Mouse (Mus musculus): ENCODE results near the gene Galc. TPM values are rescaled to one million over a fixed set of nuclear protein-coding genes. Genes with fewer than 3 reads are reported as not detected.
A peak's percentile ranks its signal among the peaks of the same experiment; 100 is the strongest.

Galc gene
- polyA plus RNA-seq (2012; ENCODE audit: insufficient read depth, low replicate concordance), result 0.93 and 2.9 TPM in 2 replicates

- Histone ChIP-seq H3K4me3 (replicated peaks) (peak within 1 kb of the TSS; percentile 98), H3K36me3 (replicated peaks; ENCODE audit: low read length) (peaks cover 5% of the 10 kb centered on the region), H3K27me3 (replicated peaks) (no peaks in the 10 kb centered on the region), H3K4me1 (peaks cover 33% of the 10 kb centered on the region), H3K9me3 (no peaks in the 10 kb centered on the region)
- no peak for TF ChIP-seq GATA1 (IDR thresholded peaks at IDR 0.05; ENCODE audit: borderline replicate concordance, low read length)
- no peak for TF ChIP-seq FLI1 (IDR thresholded peaks at IDR 0.05; ENCODE audit: low read length)
Measured at GRCm38 (mm10) chr12:98258845-98259517, at the start of gene Galc. Gene Galc (minus strand): TSS chr12:98259459.

GRCm38 (mm10) chr12:98307179-98307915, 48.1 kb upstream of the Galc start:
- no peaks in the 10 kb centered on the region for H3K36me3 ChIP-seq (replicated peaks; ENCODE audit: low read length)
- H3K9me3 ChIP-seq, result no peaks in the 10 kb centered on the region
- H3K4me3 ChIP-seq (replicated peaks), result no peak overlapping the region
- TF ChIP-seq FLI1 (IDR thresholded peaks at IDR 0.05; ENCODE audit: low read length) (no peak), GATA1 (IDR thresholded peaks at IDR 0.05; ENCODE audit: borderline replicate concordance, low read length) (no peak)
- no peaks in the 10 kb centered on the region for H3K4me1 ChIP-seq
- H3K27me3 ChIP-seq (replicated peaks), result no peaks in the 10 kb centered on the region

GRCm38 (mm10) chr12:98303013-98303412, 43.8 kb upstream of the Galc start:
- no peak overlapping the region for H3K4me3 ChIP-seq (replicated peaks)
- H3K27me3 ChIP-seq (replicated peaks), result no peaks in the 10 kb centered on the region
- H3K36me3 ChIP-seq (replicated peaks; ENCODE audit: low read length), result no peaks in the 10 kb centered on the region
- H3K9me3 ChIP-seq, result no peaks in the 10 kb centered on the region
- H3K4me1 ChIP-seq, result no peaks in the 10 kb centered on the region
- no peak for TF ChIP-seq FLI1 (IDR thresholded peaks at IDR 0.05; ENCODE audit: low read length)
- no peak for TF ChIP-seq GATA1 (IDR thresholded peaks at IDR 0.05; ENCODE audit: borderline replicate concordance, low read length)

GRCm38 (mm10) chr12:98301980-98302379, 42.7 kb upstream of the Galc start:
- Histone ChIP-seq H3K4me1 (no peaks in the 10 kb centered on the region), H3K36me3 (replicated peaks; ENCODE audit: low read length) (no peaks in the 10 kb centered on the region), H3K27me3 (replicated peaks) (no peaks in the 10 kb centered on the region), H3K9me3 (no peaks in the 10 kb centered on the region), H3K4me3 (replicated peaks) (no peak overlapping the region)
- TF ChIP-seq GATA1 (IDR thresholded peaks at IDR 0.05; ENCODE audit: borderline replicate concordance, low read length), result no peak
- TF ChIP-seq FLI1 (IDR thresholded peaks at IDR 0.05; ENCODE audit: low read length), result no peak

- no peaks in the 10 kb centered on the region for H3K9me3 ChIP-seq
- H3K4me3 ChIP-seq (replicated peaks), result no peak overlapping the region
- no peaks in the 10 kb centered on the region for H3K36me3 ChIP-seq (replicated peaks; ENCODE audit: low read length)
- H3K4me1 ChIP-seq, result no peaks in the 10 kb centered on the region
- H3K27me3 ChIP-seq (replicated peaks), result no peaks in the 10 kb centered on the region
- TF ChIP-seq FLI1 (IDR thresholded peaks at IDR 0.05; ENCODE audit: low read length) (no peak), GATA1 (IDR thresholded peaks at IDR 0.05; ENCODE audit: borderline replicate concordance, low read length) (no peak)
Measured at GRCm38 (mm10) chr12:98294241-98294640, 35.0 kb upstream of the Galc start.

- Histone ChIP-seq H3K9me3 (no peaks in the 10 kb centered on the region), H3K36me3 (replicated peaks; ENCODE audit: low read length) (no peaks in the 10 kb centered on the region), H3K4me3 (replicated peaks) (no peak overlapping the region), H3K27me3 (replicated peaks) (no peaks in the 10 kb centered on the region), H3K4me1 (no peaks in the 10 kb centered on the region)
- no peak for TF ChIP-seq FLI1 (IDR thresholded peaks at IDR 0.05; ENCODE audit: low read length)
- no peak for TF ChIP-seq GATA1 (IDR thresholded peaks at IDR 0.05; ENCODE audit: borderline replicate concordance, low read length)
Measured at GRCm38 (mm10) chr12:98292278-98292677, 33.0 kb upstream of the Galc start.

GRCm38 (mm10) chr12:98290475-98290874, 31.2 kb upstream of the Galc start:
- TF ChIP-seq FLI1 (IDR thresholded peaks at IDR 0.05; ENCODE audit: low read length), result no peak
- no peak for TF ChIP-seq GATA1 (IDR thresholded peaks at IDR 0.05; ENCODE audit: borderline replicate concordance, low read length)

GRCm38 (mm10) chr12:98284477-98284876, 25.2 kb upstream of the Galc start:
- H3K4me3 ChIP-seq (replicated peaks), result no peak overlapping the region
- no peaks in the 10 kb centered on the region for H3K36me3 ChIP-seq (replicated peaks; ENCODE audit: low read length)
- peaks cover 4% of the 10 kb centered on the region; the same call in 1 of the 2 replicates for H3K4me1 ChIP-seq
- TF ChIP-seq FLI1 (IDR thresholded peaks at IDR 0.05; ENCODE audit: low read length) (no peak), GATA1 (IDR thresholded peaks at IDR 0.05; ENCODE audit: borderline replicate concordance, low read length) (no peak)
- no peaks in the 10 kb centered on the region for H3K9me3 ChIP-seq
- H3K27me3 ChIP-seq (replicated peaks), result no peaks in the 10 kb centered on the region

More at GRCm38 (mm10) chr12:98290475-98290874, 31.2 kb upstream of the Galc start:
- Histone ChIP-seq H3K9me3 (no peaks in the 10 kb centered on the region), H3K36me3 (replicated peaks; ENCODE audit: low read length) (no peaks in the 10 kb centered on the region), H3K4me1 (no peaks in the 10 kb centered on the region), H3K27me3 (replicated peaks) (no peaks in the 10 kb centered on the region), H3K4me3 (replicated peaks) (no peak overlapping the region)

- TF ChIP-seq FLI1 (IDR thresholded peaks at IDR 0.05; ENCODE audit: low read length), result no peak
- no peak for TF ChIP-seq GATA1 (IDR thresholded peaks at IDR 0.05; ENCODE audit: borderline replicate concordance, low read length)
- H3K4me1 ChIP-seq, result peaks cover 4% of the 10 kb centered on the region; the same call in 1 of the 2 replicates
- H3K9me3 ChIP-seq, result no peaks in the 10 kb centered on the region
- H3K36me3 ChIP-seq (replicated peaks; ENCODE audit: low read length), result no peaks in the 10 kb centered on the region
- no peak overlapping the region for H3K4me3 ChIP-seq (replicated peaks)
- H3K27me3 ChIP-seq (replicated peaks), result no peaks in the 10 kb centered on the region
Measured at GRCm38 (mm10) chr12:98283487-98283860, 24.2 kb upstream of the Galc start.

All from megakaryocyte, embryonic 14.5 days (primary cell).